21 mouse cellular contexts compared by ENCODE assay signal in the genomic region with DNA sequence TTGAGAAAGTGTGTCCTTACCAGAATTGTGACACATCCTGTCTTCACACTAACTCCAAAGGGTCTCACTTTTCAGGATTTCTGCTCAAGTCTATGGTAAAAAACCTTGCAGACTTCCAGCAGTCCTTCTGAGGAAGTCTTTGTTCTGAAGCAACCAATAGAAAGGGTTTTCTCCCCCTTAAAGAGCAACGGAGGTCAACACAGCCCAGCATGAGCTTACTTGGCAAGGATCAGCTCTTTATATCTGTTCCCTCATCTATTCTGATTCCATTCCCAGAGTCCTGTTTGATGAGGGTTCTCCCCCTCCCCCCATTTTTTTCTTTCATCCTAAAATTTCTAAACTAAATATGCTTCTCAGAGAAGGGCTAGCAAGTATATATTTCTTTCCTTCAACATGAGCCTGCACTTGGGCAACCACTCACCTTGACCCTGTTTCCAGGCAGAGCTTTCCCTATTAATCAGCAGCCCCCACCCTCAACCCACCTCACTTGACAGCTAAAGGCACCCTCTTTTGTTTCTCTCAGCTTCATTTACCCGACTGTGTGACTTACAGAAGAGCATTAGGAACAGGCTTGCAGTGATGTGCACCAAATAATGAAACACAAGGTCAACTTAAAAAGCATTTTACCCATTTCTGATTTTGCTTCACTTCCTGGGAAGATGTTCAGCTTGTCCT.
A peak's percentile ranks its signal among the peaks of the same experiment; 100 is the strongest.
DNase-seq lines count a peak whose midpoint lies in the region; ATAC-seq lines count a peak whose summit lies in the region.
"Had no signal": no experiment of that assay in that cellular context is flagged by ENCODE, and none has a peak within 500 bp of the region (broad histone marks: within the 10 kb centered on the region; RNA-seq: fewer than 3 reads in every experiment).

No protein-coding gene starts in this region.

- H3K27me3 ChIP-seq in embryonic facial prominence, embryonic 14.5 days (replicated peaks; ENCODE audit: control insufficient read depth, insufficient read depth, low read length) = no peaks in the 10 kb centered on the region
- no peaks in the 10 kb centered on the region for H3K27me3 ChIP-seq in embryonic facial prominence, embryonic 10.5 days (replicated peaks; ENCODE audit: low read depth, poor library complexity, severe bottlenecking)
- no peaks in the 10 kb centered on the region for H3K27me3 ChIP-seq in hindbrain, embryonic 16.5 days (replicated peaks; ENCODE audit: control insufficient read depth, insufficient read depth, low read length)
- no peaks in the 10 kb centered on the region for H3K27me3 ChIP-seq in hindbrain, embryonic 14.5 days (ENCODE audit: control insufficient read depth, insufficient read depth, low read length)
- H3K27me3 ChIP-seq in forebrain, embryonic 13.5 days = no peaks in the 10 kb centered on the region
- H3K27me3 ChIP-seq in midbrain, embryonic 15.5 days (replicated peaks) = no peaks in the 10 kb centered on the region

- ATAC-seq in embryonic facial prominence, embryonic 14.5 days (ENCODE audit: low read depth) = no peak
- 0 out of 2 replicates have a peak, but pooled peaks have one; percentile 30 for ATAC-seq in hindbrain, embryonic 16.5 days
- no peak for ATAC-seq in hindbrain, embryonic 14.5 days (ENCODE audit: low FRiP score)
- peak; percentile 87 for ATAC-seq in forebrain, embryonic 13.5 days
- ATAC-seq in midbrain, embryonic 15.5 days (replicated peaks) = peak; percentile 74

- no peak overlapping the region for H3K27ac ChIP-seq in embryonic facial prominence, embryonic 14.5 days (replicated peaks; ENCODE audit: low read depth, low read length)
- H3K27ac ChIP-seq in embryonic facial prominence, embryonic 10.5 days (replicated peaks) = no peak overlapping the region
- no peak overlapping the region for H3K27ac ChIP-seq in hindbrain, embryonic 16.5 days (ENCODE audit: low read depth, low read length)
- H3K27ac ChIP-seq in hindbrain, embryonic 14.5 days = no peak overlapping the region
- H3K27ac ChIP-seq in forebrain, embryonic 13.5 days = no peak overlapping the region; the same call in 1 of the 2 replicates
- H3K27ac ChIP-seq in midbrain, embryonic 15.5 days = no peak overlapping the region
- H3K27ac ChIP-seq: left cerebral cortex, adult 2 months; limb, embryonic 10.5 days had no signal

- no peak overlapping the region for H3K4me2 ChIP-seq in embryonic facial prominence, embryonic 14.5 days (ENCODE audit: low read depth, low read length)
- no peak overlapping the region for H3K4me2 ChIP-seq in hindbrain, embryonic 16.5 days (ENCODE audit: low read length)
- no peak overlapping the region for H3K4me2 ChIP-seq in hindbrain, embryonic 14.5 days (replicated peaks)
- H3K4me2 ChIP-seq in forebrain, embryonic 13.5 days = no peak overlapping the region
- no peak overlapping the region for H3K4me2 ChIP-seq in midbrain, embryonic 15.5 days
- H3K4me2 ChIP-seq: liver, embryonic 11.5 days had no signal

- 12% methylated on average over 2 of the region's 2 CpGs for WGBS in embryonic facial prominence, embryonic 14.5 days
- WGBS in embryonic facial prominence, embryonic 10.5 days = 4% methylated on average over 2 of the region's 2 CpGs
- 5% methylated on average over 2 of the region's 2 CpGs for WGBS in hindbrain, embryonic 16.5 days
- WGBS in hindbrain, embryonic 14.5 days = 0% methylated on average over 2 of the region's 2 CpGs
- WGBS in forebrain, embryonic 13.5 days = 0% methylated on average over 2 of the region's 2 CpGs
- WGBS in midbrain, embryonic 15.5 days = 3% methylated on average over 2 of the region's 2 CpGs

- H3K9me3 ChIP-seq in embryonic facial prominence, embryonic 14.5 days (ENCODE audit: control insufficient read depth, low read length) = no peaks in the 10 kb centered on the region
- no peaks in the 10 kb centered on the region for H3K9me3 ChIP-seq in embryonic facial prominence, embryonic 10.5 days
- H3K9me3 ChIP-seq in hindbrain, embryonic 16.5 days (ENCODE audit: control insufficient read depth, low read length) = no peaks in the 10 kb centered on the region
- no peaks in the 10 kb centered on the region for H3K9me3 ChIP-seq in hindbrain, embryonic 14.5 days (ENCODE audit: control insufficient read depth, low read length)
- no peaks in the 10 kb centered on the region for H3K9me3 ChIP-seq in forebrain, embryonic 13.5 days (replicated peaks)
- no peaks in the 10 kb centered on the region for H3K9me3 ChIP-seq in midbrain, embryonic 15.5 days
- H3K9me3 ChIP-seq: limb, embryonic 10.5 days had no signal

- DNase-seq in embryonic facial prominence, embryonic 14.5 days (ENCODE audit: low spot score) = peak; percentile 18
- DNase-seq in embryonic facial prominence, embryonic 10.5 days (ENCODE audit: low spot score) = no peak
- no peak for DNase-seq in hindbrain, embryonic 14.5 days (ENCODE audit: low spot score)
- DNase-seq in urinary bladder, postnatal 36 days (ENCODE audit: low spot score in 2 of 2) = no peak
- no peak for DNase-seq in thymus, adult 18-20 months
- DNase-seq: adrenal gland, postnatal 10 days; cerebellum, adult 11 months; cerebellum, postnatal 10 days; gastrocnemius, postnatal 10 days; heart, adult 18-20 months; heart, postnatal 36 days; kidney, postnatal 4 days; layer of hippocampus, adult 9-11 months; lung, adult 2 months; lung, postnatal 4 days had no signal

- no peak overlapping the region for H3K4me3 ChIP-seq in embryonic facial prominence, embryonic 14.5 days (ENCODE audit: low read depth, low read length)
- H3K4me3 ChIP-seq in embryonic facial prominence, embryonic 10.5 days = no peak overlapping the region
- H3K4me3 ChIP-seq in hindbrain, embryonic 16.5 days (ENCODE audit: low read length) = no peak overlapping the region
- H3K4me3 ChIP-seq in hindbrain, embryonic 14.5 days (replicated peaks; ENCODE audit: low read length) = no peak overlapping the region
- no peak overlapping the region for H3K4me3 ChIP-seq in forebrain, embryonic 13.5 days
- no peak overlapping the region for H3K4me3 ChIP-seq in midbrain, embryonic 15.5 days
- H3K4me3 ChIP-seq: left cerebral cortex, adult 2 months; limb, embryonic 10.5 days had no signal

- no peaks in the 10 kb centered on the region for H3K36me3 ChIP-seq in embryonic facial prominence, embryonic 14.5 days (ENCODE audit: control insufficient read depth, insufficient read depth, low read length)
- no peaks in the 10 kb centered on the region for H3K36me3 ChIP-seq in embryonic facial prominence, embryonic 10.5 days (replicated peaks)
- H3K36me3 ChIP-seq in hindbrain, embryonic 16.5 days (ENCODE audit: control insufficient read depth, insufficient read depth, low read length) = no peaks in the 10 kb centered on the region
- no peaks in the 10 kb centered on the region for H3K36me3 ChIP-seq in hindbrain, embryonic 14.5 days (replicated peaks; ENCODE audit: control insufficient read depth, insufficient read depth)
- no peaks in the 10 kb centered on the region for H3K36me3 ChIP-seq in forebrain, embryonic 13.5 days (ENCODE audit: poor library complexity, severe bottlenecking)
- H3K36me3 ChIP-seq in midbrain, embryonic 15.5 days (replicated peaks) = no peaks in the 10 kb centered on the region
- H3K36me3 ChIP-seq: limb, embryonic 10.5 days had no signal

- no peaks in the 10 kb centered on the region for H3K4me1 ChIP-seq in embryonic facial prominence, embryonic 14.5 days (ENCODE audit: control insufficient read depth, insufficient read depth, low read length)
- peaks cover 11% of the 10 kb centered on the region; the same call in 1 of the 2 replicates for H3K4me1 ChIP-seq in embryonic facial prominence, embryonic 10.5 days
- H3K4me1 ChIP-seq in hindbrain, embryonic 16.5 days (ENCODE audit: control insufficient read depth, insufficient read depth, low read depth, low read length) = no peaks in the 10 kb centered on the region
- H3K4me1 ChIP-seq in hindbrain, embryonic 14.5 days (replicated peaks; ENCODE audit: control insufficient read depth, insufficient read depth, low read length) = no peaks in the 10 kb centered on the region; the same call in 1 of the 2 replicates
- H3K4me1 ChIP-seq in forebrain, embryonic 13.5 days = peaks cover 6% of the 10 kb centered on the region; the same call in 1 of the 2 replicates
- no peaks in the 10 kb centered on the region for H3K4me1 ChIP-seq in midbrain, embryonic 15.5 days
- H3K4me1 ChIP-seq: limb, embryonic 10.5 days had no signal

- H3K9ac ChIP-seq in embryonic facial prominence, embryonic 14.5 days (ENCODE audit: low read depth, low read length) = no peak overlapping the region
- H3K9ac ChIP-seq in hindbrain, embryonic 16.5 days (ENCODE audit: low read depth, low read length) = no peak overlapping the region
- no peak overlapping the region for H3K9ac ChIP-seq in hindbrain, embryonic 14.5 days
- no peak overlapping the region for H3K9ac ChIP-seq in forebrain, embryonic 13.5 days
- H3K9ac ChIP-seq in midbrain, embryonic 15.5 days = no peak overlapping the region

Comparison
In these comparisons a context has a peak if more than half of its experiments do, and no peak if none do; other contexts are left out.
1. ATAC-seq: peak in hindbrain, embryonic 16.5 days (single experiment), forebrain, embryonic 13.5 days (single experiment) and midbrain, embryonic 15.5 days (single experiment); none in embryonic facial prominence, embryonic 14.5 days (single experiment) and hindbrain, embryonic 14.5 days (single experiment).